Mouse (Mus musculus) adrenal gland, adult 18-20 months (tissue): ENCODE data around the gene Serpinb1b. TPM values are rescaled to one million over a fixed set of nuclear protein-coding genes. Genes with fewer than 3 reads are reported as not detected.
"Not testable (repeated sequence)": the region's sequence is repeated elsewhere in the genome, so short reads cannot be mapped to it uniquely, and the experiment has no call there.

Experiments used
- DNase-seq, 2 experiments: peaks; one replicate each; pipeline ENCODE4 v3.0.0; 2021 to 2022; ENCODE audit warnings: low spot score in 2 of 2
- long read RNA-seq, 2 experiments: library from polyadenylated mRNA; stranded (forward); transcript quantifications; one replicate each; pipeline ENCODE4 v2.0.0; 2021
- total RNA-seq, 2 experiments: library from RNA; stranded (reverse); gene quantifications; 1 replicate in 1 of 2; 2 replicates in 1 of 2; pipeline ENCODE4 v1.2.3; 2021

Serpinb1b gene
- under 1 TPM in 1 of 2 experiments, not detected in 1; 0.30 TPM for total RNA-seq
- long read RNA-seq, experiment 1 = 0 reads
- long read RNA-seq, experiment 2 = 0 reads

- no peak for DNase-seq
Measured at GRCm38 (mm10) chr13:33078056-33078705, at the start of gene Serpinb1b. Gene Serpinb1b (plus strand): TSS chr13:33078575.

GRCm38 (mm10) chr13:33029478-33029877, 48.9 kb upstream of the Serpinb1b start:
- DNase-seq = not testable (repeated sequence)

- DNase-seq = no peak
Measured at GRCm38 (mm10) chr13:33030281-33030680, 48.1 kb upstream of the Serpinb1b start.

GRCm38 (mm10) chr13:33035506-33035905, 42.9 kb upstream of the Serpinb1b start:
- DNase-seq = no peak

GRCm38 (mm10) chr13:33043542-33043941, 34.8 kb upstream of the Serpinb1b start:
- no peak for DNase-seq

- no peak for DNase-seq
Measured at GRCm38 (mm10) chr13:33047234-33047633, 31.1 kb upstream of the Serpinb1b start.

- DNase-seq = no peak
Measured at GRCm38 (mm10) chr13:33048187-33048586, 30.2 kb upstream of the Serpinb1b start.

GRCm38 (mm10) chr13:33051697-33052096, 26.7 kb upstream of the Serpinb1b start:
- DNase-seq = no peak

- DNase-seq = no peak
Measured at GRCm38 (mm10) chr13:33063048-33063447, 15.3 kb upstream of the Serpinb1b start.

- DNase-seq = no peak
Measured at GRCm38 (mm10) chr13:33067387-33067977, 10.9 kb upstream of the Serpinb1b start.

GRCm38 (mm10) chr13:33068164-33068563, 10.2 kb upstream of the Serpinb1b start:
- DNase-seq = no peak

- DNase-seq = no peak
Measured at GRCm38 (mm10) chr13:33071776-33072175, 6.6 kb upstream of the Serpinb1b start.

GRCm38 (mm10) chr13:33074029-33074428, 4.3 kb upstream of the Serpinb1b start:
- peak; percentile 33 to 46 for DNase-seq

- no peak for DNase-seq
Measured at GRCm38 (mm10) chr13:33076247-33076646, 2.1 kb upstream of the Serpinb1b start.

GRCm38 (mm10) chr13:33077026-33077685, 1.2 kb upstream of the Serpinb1b start:
- no peak for DNase-seq

GRCm38 (mm10) chr13:33079391-33079790, 1.0 kb downstream of the Serpinb1b start:
- no peak for DNase-seq

- no peak for DNase-seq
Measured at GRCm38 (mm10) chr13:33080356-33080755, 2.0 kb downstream of the Serpinb1b start.

GRCm38 (mm10) chr13:33083834-33084233, 5.5 kb downstream of the Serpinb1b start:
- DNase-seq = no peak

- DNase-seq = no peak
Measured at GRCm38 (mm10) chr13:33084975-33085694, 6.8 kb downstream of the Serpinb1b start.

- DNase-seq = no peak
Measured at GRCm38 (mm10) chr13:33085695-33086432, 7.5 kb downstream of the Serpinb1b start.

GRCm38 (mm10) chr13:33089566-33089965, 11.2 kb downstream of the Serpinb1b start:
- DNase-seq = no peak
